Mouse (Mus musculus): ENCODE measurements around the gene Taf11.

DNA sequence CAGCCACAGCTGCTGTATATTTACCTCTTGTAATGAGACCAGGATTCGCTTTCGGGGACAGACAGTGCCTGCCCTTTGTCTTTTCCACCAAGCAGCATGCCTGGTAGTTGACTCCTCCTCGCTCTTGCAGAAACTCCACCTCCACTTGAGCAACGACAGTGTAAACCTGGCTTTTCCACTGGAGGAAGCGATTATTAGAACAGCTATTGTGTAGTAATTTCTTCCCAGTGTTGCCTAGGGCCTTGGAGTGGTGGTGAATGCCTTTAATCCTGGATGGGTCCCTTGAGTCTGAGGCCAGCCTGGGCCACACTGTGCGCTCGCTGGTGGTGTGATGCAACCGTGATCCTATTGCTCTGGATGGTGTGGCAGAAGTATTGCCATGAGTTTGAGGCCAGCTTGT lies 26.5 kb downstream of the Taf11 start:
- TF ChIP-seq CTCF (IDR thresholded peaks at IDR 0.05; ENCODE audit: low read depth) (no peak), EP300 (IDR thresholded peaks at IDR 0.05; ENCODE audit: low read depth) (no peak)
